In genomic region chr6:22027854-22028253, GRCm38 (mm10) we compare ENCODE assay signal across 21 mouse cellular contexts. TPM values are rescaled to one million over a fixed set of nuclear protein-coding genes. Genes with fewer than 3 reads are reported as not detected.
DNase-seq lines count a peak whose midpoint lies in the region; ATAC-seq lines count a peak whose summit lies in the region.
"Had no signal": no experiment of that assay in that cellular context is flagged by ENCODE, and none has a peak within 500 bp of the region (broad histone marks: within the 10 kb centered on the region; RNA-seq: fewer than 3 reads in every experiment).

No protein-coding gene starts in this region.

- no peak overlapping the region for H3K4me3 ChIP-seq in midbrain, embryonic 11.5 days (ENCODE audit: low read depth, low read length)
- H3K4me3 ChIP-seq in midbrain, embryonic 15.5 days: no peak overlapping the region
- H3K4me3 ChIP-seq: embryonic facial prominence, embryonic 12.5 days; forebrain, embryonic 15.5 days; heart, adult 2 months; heart, embryonic 15.5 days had no signal

- no peak for ATAC-seq in midbrain, embryonic 11.5 days (ENCODE audit: low FRiP score)
- no peak for ATAC-seq in midbrain, embryonic 15.5 days (replicated peaks)
- ATAC-seq in megakaryocyte progenitor cell, adult 5-6 weeks (replicated peaks; ENCODE audit: poor library complexity): peak; percentile 56

- no peaks in the 10 kb centered on the region for H3K9me3 ChIP-seq in midbrain, embryonic 11.5 days (ENCODE audit: control insufficient read depth, low read length)
- no peaks in the 10 kb centered on the region for H3K9me3 ChIP-seq in midbrain, embryonic 15.5 days
- H3K9me3 ChIP-seq: embryonic facial prominence, embryonic 12.5 days; forebrain, embryonic 15.5 days; heart, embryonic 15.5 days had no signal

- H3K4me1 ChIP-seq in midbrain, embryonic 11.5 days (ENCODE audit: control insufficient read depth, insufficient read depth, low read length): no peaks in the 10 kb centered on the region
- H3K4me1 ChIP-seq in midbrain, embryonic 15.5 days: peaks cover 12% of the 10 kb centered on the region
- H3K4me1 ChIP-seq: heart, embryonic 15.5 days had no signal

- DNase-seq in heart, adult 11 months: peak; percentile 36
- DNase-seq in heart, adult 18-20 months: no peak
- DNase-seq in midbrain, embryonic 11.5 days (ENCODE audit: low spot score, missing footprints): peak; percentile 69
- no peak for DNase-seq in left cerebral cortex, adult 8-10 months (ENCODE audit: low spot score in 2 of 2)
- no peak for DNase-seq in cerebellum, adult 9-11 months
- DNase-seq: adrenal gland, postnatal 10 days; B cell, adult 2 months; cerebellum, adult 11 months; cerebellum, adult 8-10 months; cerebellum, postnatal 25 days; gastrocnemius, postnatal 36 days; heart, adult 2 months; heart, postnatal 14 days had no signal

- H3K27me3 ChIP-seq in midbrain, embryonic 11.5 days (ENCODE audit: control insufficient read depth, insufficient read depth, low read length): no peaks in the 10 kb centered on the region
- no peaks in the 10 kb centered on the region for H3K27me3 ChIP-seq in midbrain, embryonic 15.5 days (replicated peaks)
- H3K27me3 ChIP-seq: embryonic facial prominence, embryonic 12.5 days; forebrain, embryonic 15.5 days; heart, embryonic 15.5 days had no signal

- no peak overlapping the region for H3K4me2 ChIP-seq in midbrain, embryonic 11.5 days
- H3K4me2 ChIP-seq in midbrain, embryonic 15.5 days: no peak overlapping the region
- H3K4me2 ChIP-seq: heart, embryonic 11.5 days; heart, embryonic 15.5 days; hindbrain, embryonic 14.5 days had no signal

- H3K27ac ChIP-seq in midbrain, embryonic 11.5 days (ENCODE audit: low read depth, low read length): no peak overlapping the region
- H3K27ac ChIP-seq in midbrain, embryonic 15.5 days: no peak overlapping the region
- H3K27ac ChIP-seq: forebrain, embryonic 15.5 days; heart, adult 2 months; heart, embryonic 15.5 days; hindbrain, embryonic 14.5 days had no signal

- no peak overlapping the region for H3K9ac ChIP-seq in midbrain, embryonic 11.5 days (ENCODE audit: low read length)
- no peak overlapping the region for H3K9ac ChIP-seq in midbrain, embryonic 15.5 days
- H3K9ac ChIP-seq: embryonic facial prominence, embryonic 12.5 days; forebrain, embryonic 15.5 days; heart, embryonic 15.5 days; hindbrain, embryonic 14.5 days had no signal

- no peaks in the 10 kb centered on the region for H3K36me3 ChIP-seq in midbrain, embryonic 11.5 days (ENCODE audit: control insufficient read depth, insufficient read depth, low read length)
- no peaks in the 10 kb centered on the region for H3K36me3 ChIP-seq in midbrain, embryonic 15.5 days (replicated peaks)
- H3K36me3 ChIP-seq: embryonic facial prominence, embryonic 12.5 days; forebrain, embryonic 15.5 days; heart, embryonic 15.5 days had no signal

- 88% methylated on average over 2 of the region's 2 CpGs for WGBS in midbrain, embryonic 11.5 days
- 81% methylated on average over 2 of the region's 2 CpGs for WGBS in midbrain, embryonic 15.5 days

RNA-seq across cellular contexts. Expression of gene Cped1, which starts 42.1 kb away (rescaled TPM):
- 10 to 100 TPM; 22.8 to 24.3 TPM for total RNA-seq in heart, adult 18-20 months (2021)
- polyA plus RNA-seq in midbrain, embryonic 11.5 days (2014; fragmentation: Nextera tagmentation; extraction: Ambion mirVana): 9.6 and 12.9 TPM in 2 replicates
- 3.3 and 3.4 TPM in 2 replicates for polyA plus RNA-seq in midbrain, embryonic 15.5 days (2015; fragmentation: Nextera tagmentation; extraction: Ambion mirVana)
- 1.1 and 6.0 TPM in 2 replicates for total RNA-seq in megakaryocyte progenitor cell, adult 5-6 weeks (2015)
- 1.2 and 3.2 TPM in 2 replicates for total RNA-seq in megakaryocyte progenitor cell, adult 5-6 weeks (2017)
- total RNA-seq in left cerebral cortex, adult 8-10 months (2022): 1 to 10 TPM; 3.9 to 5.7 (median 4.8) TPM
- total RNA-seq: MEL had no signal

Comparison
In these comparisons a context has a peak if more than half of its experiments do, and no peak if none do; other contexts are left out.
1. DNase-seq: peak in heart, adult 11 months (single experiment) and midbrain, embryonic 11.5 days (single experiment); none in heart, adult 18-20 months (0 of 2), left cerebral cortex, adult 8-10 months (0 of 2) and cerebellum, adult 9-11 months (single experiment).